Mouse (Mus musculus) midbrain, embryonic 13.5 days (tissue): ENCODE measurements around the gene Ogfod3. TPM values are rescaled to one million over a fixed set of nuclear protein-coding genes. Genes with fewer than 3 reads are reported as not detected.

Experiments used
- ATAC-seq: fragments of 200-750 bp; cut with Nextera tagmentation; 2 replicates; pipeline ENCODE4 v1.8.0; 2017; ENCODE audit warnings: mild to moderate bottlenecking, moderate TSS enrichment, moderate library complexity
- H3K27ac ChIP-seq: fragments of 300-500 bp; sonication (generic); 2 replicates; pipeline ENCODE4 v1.5.1; 2015; ENCODE audit warnings: inconsistent platforms, mild to moderate bottlenecking, moderate library complexity
- H3K27me3 ChIP-seq: fragments of 300-500 bp; sonication (generic); 2 replicates; pipeline ENCODE4 v1.6.1; 2015; ENCODE audit warnings: mild to moderate bottlenecking, inconsistent platforms
- H3K36me3 ChIP-seq: fragments of 300-500 bp; sonication (generic); 2 replicates; pipeline ENCODE4 v1.6.1; 2015; ENCODE audit warnings: mild to moderate bottlenecking, inconsistent platforms
- H3K4me1 ChIP-seq: fragments of 300-500 bp; sonication (generic); replicated peaks from 2 replicates; pipeline ENCODE4 v1.6.1; 2015; ENCODE audit warnings: inconsistent platforms
- H3K4me2 ChIP-seq: fragments of 300-500 bp; sonication (generic); replicated peaks from 2 replicates; pipeline ENCODE4 v1.6.1; 2015; ENCODE audit warnings: moderate library complexity, mild to moderate bottlenecking, inconsistent platforms
- H3K4me3 ChIP-seq: fragments of 300-500 bp; sonication (generic); replicated peaks from 2 replicates; pipeline ENCODE4 v1.5.1; 2015; ENCODE audit warnings: mild to moderate bottlenecking, inconsistent platforms
- H3K9ac ChIP-seq: fragments of 300-500 bp; sonication (generic); replicated peaks from 2 replicates; pipeline ENCODE4 v1.6.1; 2015; ENCODE audit warnings: mild to moderate bottlenecking, inconsistent platforms
- H3K9me3 ChIP-seq: fragments of 300-500 bp; sonication (generic); 2 replicates; pipeline ENCODE4 v1.6.1; 2016; ENCODE audit warnings: mild to moderate bottlenecking, inconsistent platforms
- WGBS: fragments of 180-500 bp; shearing (Covaris S2); methylation state at CpG from one replicate; pipeline ENCODE4 v1.1.7; 2015; 5-methylcytosine and 5-hydroxymethylcytosine counted together
- polyA plus RNA-seq: library from polyadenylated mRNA; unstranded; fragments of >200 nt; fragmentation: Nextera tagmentation; extraction: Ambion mirVana; gene quantifications from 2 replicates; pipeline ENCODE4 v1.2.1, GENCODE M21; 2015

Ogfod3 gene
- polyA plus RNA-seq, 1 experiment from 2014 or later: 22.9 TPM

DNA sequence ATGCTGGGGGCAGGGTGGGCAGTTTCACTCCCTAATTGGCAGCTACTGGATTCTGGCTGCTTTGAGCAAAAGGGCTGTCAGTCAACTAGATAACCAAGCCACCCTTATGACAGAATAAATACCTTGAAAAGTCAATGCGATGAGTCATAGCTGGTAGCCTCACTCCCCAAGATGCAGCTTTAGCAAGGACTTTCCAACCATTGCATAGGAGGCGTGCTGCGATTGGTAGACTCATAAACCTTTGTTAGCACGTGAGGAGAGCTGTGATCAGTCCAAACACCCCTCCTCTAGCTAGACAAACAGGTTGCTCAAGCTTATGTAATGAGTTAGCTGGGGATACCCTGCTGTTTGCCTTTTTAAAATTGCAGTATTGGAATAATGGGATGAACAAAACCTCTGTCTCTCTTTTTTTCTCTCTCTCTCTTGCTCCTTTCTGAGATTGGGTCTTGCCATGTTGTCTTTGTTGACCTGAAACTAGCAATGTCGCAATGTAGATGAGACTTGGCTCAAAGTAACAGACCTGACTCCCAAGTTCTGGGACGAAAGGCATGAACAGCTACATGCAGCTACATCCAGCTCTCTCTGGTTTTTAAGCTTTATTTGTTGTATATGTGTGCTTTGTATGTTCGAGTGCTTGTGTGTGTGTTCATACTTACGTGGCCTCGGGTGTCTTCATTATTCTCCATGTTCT is 61.0 kb downstream of the Ogfod3 start:
- 80% methylated on average over 9 of the region's 9 CpGs for WGBS
- no peak overlapping the region for H3K4me2 ChIP-seq
- no peaks in the 10 kb centered on the region for H3K36me3 ChIP-seq
- no peaks in the 10 kb centered on the region for H3K4me1 ChIP-seq
- ATAC-seq: no peak
- no peak overlapping the region for H3K9ac ChIP-seq
- no peaks in the 10 kb centered on the region for H3K27me3 ChIP-seq
- no peak overlapping the region for H3K4me3 ChIP-seq
- no peaks in the 10 kb centered on the region for H3K9me3 ChIP-seq
- H3K27ac ChIP-seq: no peak overlapping the region

DNA sequence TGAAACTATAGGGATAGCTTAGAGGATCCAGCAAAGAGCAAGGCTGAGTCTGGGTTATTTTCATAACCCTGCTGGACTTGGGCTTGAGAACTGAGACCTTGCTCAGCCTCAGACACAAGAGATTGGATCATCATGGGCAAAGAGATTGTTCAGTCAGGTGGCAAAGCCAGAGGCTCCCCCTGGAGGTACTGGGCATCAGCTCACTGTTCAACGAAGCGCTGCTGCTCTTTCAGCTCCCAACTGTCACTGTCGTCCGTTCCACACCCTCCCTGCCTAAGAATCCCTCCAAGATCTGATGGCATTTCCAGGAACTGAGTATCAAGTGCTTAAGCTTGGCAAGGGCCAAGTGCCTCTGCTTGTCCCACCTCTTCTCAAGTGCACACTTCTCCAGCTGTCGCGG is 65.8 kb downstream of the Ogfod3 start:
- no peak overlapping the region for H3K9ac ChIP-seq
- H3K4me1 ChIP-seq: no peaks in the 10 kb centered on the region
- 44% methylated on average over 6 of the region's 6 CpGs for WGBS
- H3K36me3 ChIP-seq: no peaks in the 10 kb centered on the region
- no peak overlapping the region for H3K4me3 ChIP-seq
- H3K4me2 ChIP-seq: no peak overlapping the region
- no peak overlapping the region for H3K27ac ChIP-seq
- H3K9me3 ChIP-seq: no peaks in the 10 kb centered on the region
- no peaks in the 10 kb centered on the region for H3K27me3 ChIP-seq
- ATAC-seq: no peak

DNA sequence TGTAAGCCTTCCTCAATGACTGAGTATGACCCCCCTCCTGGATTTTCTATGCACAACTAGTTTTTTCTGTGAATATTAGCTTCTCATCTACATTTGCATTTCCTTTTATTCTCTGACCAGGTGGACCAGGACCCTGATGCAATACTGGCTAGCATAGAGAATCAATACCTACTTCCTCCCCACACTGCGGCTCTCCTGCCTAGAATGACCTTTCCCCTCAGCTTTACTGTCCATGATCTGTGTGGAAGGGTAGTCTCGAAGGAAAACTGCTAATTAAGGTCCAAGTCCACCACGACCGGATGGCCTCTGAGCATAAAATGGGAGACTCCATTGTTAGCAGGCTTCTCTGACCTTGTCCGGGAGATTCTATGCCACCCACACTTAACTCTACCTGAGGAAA is 66.8 kb downstream of the Ogfod3 start:
- Histone ChIP-seq H3K4me2 (no peak overlapping the region), H3K4me3 (no peak overlapping the region), H3K27ac (no peak overlapping the region), H3K9me3 (no peaks in the 10 kb centered on the region), H3K36me3 (no peaks in the 10 kb centered on the region), H3K4me1 (no peaks in the 10 kb centered on the region), H3K27me3 (no peaks in the 10 kb centered on the region), H3K9ac (no peak overlapping the region)
- no peak for ATAC-seq
- WGBS: 85% methylated on average over 5 of the region's 5 CpGs

DNA sequence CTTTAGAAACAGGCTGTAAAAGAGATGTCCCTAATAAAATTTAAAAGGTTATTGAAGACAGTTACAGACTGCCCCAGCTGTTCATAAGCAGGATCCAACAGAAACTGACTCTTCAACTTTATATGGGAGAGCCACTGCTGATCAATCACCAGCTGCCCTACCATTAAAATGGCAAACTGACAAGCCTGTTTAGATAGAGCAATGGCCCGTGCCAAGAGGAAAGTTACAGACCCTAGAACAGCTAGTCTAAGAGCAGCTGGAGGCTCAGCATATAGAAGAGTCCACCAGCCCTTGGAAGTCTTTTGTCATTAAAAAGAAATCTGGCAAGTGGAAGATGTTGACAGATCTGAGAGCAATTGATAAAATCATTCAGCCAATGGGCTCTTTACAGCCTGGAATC is 69.9 kb downstream of the Ogfod3 start:
- no peak overlapping the region for H3K4me2 ChIP-seq
- ATAC-seq: no peak

DNA sequence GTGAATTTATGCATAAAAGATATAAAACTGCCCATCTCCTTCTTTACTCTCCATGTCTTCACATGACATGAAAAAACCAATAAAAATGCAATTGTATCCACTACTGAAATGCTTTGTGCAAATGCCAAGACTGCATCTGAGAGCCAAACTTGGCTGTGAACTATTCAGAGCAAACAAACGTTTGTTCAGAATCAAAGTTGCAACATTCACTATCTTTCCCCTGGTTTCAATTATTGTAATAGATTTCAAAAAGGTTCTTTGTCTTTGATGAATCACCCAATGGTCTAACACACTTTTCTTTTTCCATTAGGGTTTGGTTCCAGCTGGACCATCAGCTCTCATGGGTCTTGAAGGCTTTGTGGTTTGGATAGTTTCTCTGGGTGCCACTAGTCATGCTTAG is 74.9 kb downstream of the Ogfod3 start:
- Histone ChIP-seq H3K9me3 (no peaks in the 10 kb centered on the region), H3K27me3 (no peaks in the 10 kb centered on the region), H3K4me1 (no peaks in the 10 kb centered on the region), H3K36me3 (no peaks in the 10 kb centered on the region), H3K4me3 (no peak overlapping the region), H3K4me2 (no peak overlapping the region), H3K27ac (no peak overlapping the region), H3K9ac (no peak overlapping the region)
- 83% methylated on average over 1 of the region's 1 CpGs for WGBS
- ATAC-seq: no peak

More for the DNA sequence above, 69.9 kb downstream of the Ogfod3 start:
- Histone ChIP-seq H3K27ac (no peak overlapping the region), H3K27me3 (no peaks in the 10 kb centered on the region), H3K4me3 (no peak overlapping the region), H3K36me3 (no peaks in the 10 kb centered on the region), H3K9me3 (no peaks in the 10 kb centered on the region), H3K9ac (no peak overlapping the region), H3K4me1 (no peaks in the 10 kb centered on the region)
- 83% methylated on average over 1 of the region's 1 CpGs for whole genome bisulfite sequencing

Other genes starting within 250 kb of the Ogfod3 start
- 152 and 161 TPM in 2 replicates for gene Csnk1d, start 213.4 kb downstream of the Ogfod3 start, polyA plus RNA-seq
- gene Cd7, start 165.3 kb downstream of the Ogfod3 start, polyA plus RNA-seq: 0.50 TPM in 1 of 2 replicates, not detected in the other
- not detected in 2 replicates for gene Sectm1b, start 141.1 kb downstream of the Ogfod3 start, polyA plus RNA-seq
- not detected in 2 replicates for gene Sectm1a, start 123.5 kb downstream of the Ogfod3 start, polyA plus RNA-seq
- gene Tex19.2, start 86.0 kb downstream of the Ogfod3 start, polyA plus RNA-seq: not detected in 2 replicates
- gene Tex19.1, start 58.6 kb downstream of the Ogfod3 start, polyA plus RNA-seq: not detected in 2 replicates
- gene Uts2r, start 44.4 kb downstream of the Ogfod3 start, polyA plus RNA-seq: 0.15 and 0.22 TPM in 2 replicates
- gene Hexdc, start 278 bp downstream of the Ogfod3 start, polyA plus RNA-seq: 18.2 and 21.1 TPM in 2 replicates
- gene Cybc1, start 24.6 kb upstream of the Ogfod3 start, polyA plus RNA-seq: 42.6 and 43.8 TPM in 2 replicates
- gene Narf, start 32.5 kb upstream of the Ogfod3 start, polyA plus RNA-seq: 105 and 108 TPM in 2 replicates
- 11.9 and 13.0 TPM in 2 replicates for gene Foxk2, start 55.3 kb upstream of the Ogfod3 start, polyA plus RNA-seq
- 80.4 and 82.6 TPM in 2 replicates for gene Wdr45b, start 149.7 kb upstream of the Ogfod3 start, polyA plus RNA-seq
- 5.9 and 7.9 TPM in 2 replicates for gene Rab40b, start 183.5 kb upstream of the Ogfod3 start, polyA plus RNA-seq
- 11.7 and 11.9 TPM in 2 replicates for gene Fn3krp, start 216.7 kb upstream of the Ogfod3 start, polyA plus RNA-seq
- gene Fn3k, start 230.2 kb upstream of the Ogfod3 start, polyA plus RNA-seq: 3.8 and 4.4 TPM in 2 replicates
- 56.2 and 56.3 TPM in 2 replicates for gene Tbcd, start 247.2 kb upstream of the Ogfod3 start, polyA plus RNA-seq